Mouse (Mus musculus) lung, postnatal 0 days (tissue): ENCODE results near the gene Hist2h2aa2. TPM values are rescaled to one million over a fixed set of nuclear protein-coding genes. Genes with fewer than 3 reads are reported as not detected.

Experiments
- ATAC-seq: fragments of 200-750 bp; cut with Nextera tagmentation; 2 replicates; pipeline ENCODE4 v1.8.0; 2017; ENCODE audit warnings: moderate library complexity
- DNase-seq: peaks from one replicate; pipeline ENCODE4 v3.0.0-alpha.2; 2016; ENCODE audit warnings: low spot score
- H3K27ac ChIP-seq: fragments of 300-500 bp; sonication (generic); 2 replicates; pipeline ENCODE4 v1.5.1; 2014; ENCODE audit warnings: antibody characterized with exemption, mild to moderate bottlenecking, low read length, mixed read lengths
- H3K27me3 ChIP-seq: fragments of 300-500 bp; sonication (generic); replicated peaks from 2 replicates; pipeline ENCODE4 v1.6.1; 2014; ENCODE audit warnings: low read length, mixed read lengths; ENCODE audit not compliant: insufficient read depth
- H3K36me3 ChIP-seq: fragments of 300-500 bp; sonication (generic); 2 replicates; pipeline ENCODE4 v1.6.1; 2014; ENCODE audit warnings: low read length, mixed read lengths; ENCODE audit not compliant: insufficient read depth
- H3K4me1 ChIP-seq: fragments of 300-500 bp; sonication (generic); 2 replicates; pipeline ENCODE4 v1.6.1; 2014; ENCODE audit warnings: antibody characterized with exemption, low read depth, low read length, mixed read lengths; ENCODE audit not compliant: insufficient read depth
- H3K4me2 ChIP-seq: fragments of 300-500 bp; sonication (generic); replicated peaks from 2 replicates; pipeline ENCODE4 v1.6.1; 2014; ENCODE audit warnings: low read depth, mild to moderate bottlenecking, low read length, moderate library complexity, mixed read lengths
- H3K4me3 ChIP-seq: fragments of 300-500 bp; sonication (generic); 2 replicates; pipeline ENCODE4 v1.5.1; 2014; ENCODE audit warnings: low read depth, low read length
- H3K9ac ChIP-seq: fragments of 300-500 bp; sonication (generic); replicated peaks from 2 replicates; pipeline ENCODE4 v1.6.1; 2014; ENCODE audit warnings: low read depth, mild to moderate bottlenecking
- H3K9me3 ChIP-seq: fragments of 300-500 bp; sonication (generic); 2 replicates; pipeline ENCODE4 v1.6.1; 2016; ENCODE audit warnings: low read length, mixed read lengths
- CTCF ChIP-seq: IDR thresholded peaks from 2 replicates; pipeline ENCODE4 v1.5.1; 2016; ENCODE audit warnings: antibody characterized with exemption, mild to moderate bottlenecking
- EP300 ChIP-seq: IDR thresholded peaks from 2 replicates; pipeline ENCODE4 v1.6.1; 2016; ENCODE audit warnings: antibody characterized with exemption, mild to moderate bottlenecking, control low read depth
- WGBS: fragments of 180-500 bp; shearing (Covaris S2); extraction: QIAGEN DNeasy Blood & Tissue Kit; methylation state at CpG from one replicate; pipeline ENCODE4 v1.1.7; 2014; 5-methylcytosine and 5-hydroxymethylcytosine counted together
- polyA plus RNA-seq: library from polyadenylated mRNA; unstranded; fragments of >200 nt; fragmentation: Nextera tagmentation; extraction: Ambion mirVana; gene quantifications from 2 replicates; pipeline ENCODE4 v1.2.1, GENCODE M21; 2015

Gene Hist2h2aa2
- polyA plus RNA-seq, 1 experiment from 2014 or later, result 196 TPM

DNA sequence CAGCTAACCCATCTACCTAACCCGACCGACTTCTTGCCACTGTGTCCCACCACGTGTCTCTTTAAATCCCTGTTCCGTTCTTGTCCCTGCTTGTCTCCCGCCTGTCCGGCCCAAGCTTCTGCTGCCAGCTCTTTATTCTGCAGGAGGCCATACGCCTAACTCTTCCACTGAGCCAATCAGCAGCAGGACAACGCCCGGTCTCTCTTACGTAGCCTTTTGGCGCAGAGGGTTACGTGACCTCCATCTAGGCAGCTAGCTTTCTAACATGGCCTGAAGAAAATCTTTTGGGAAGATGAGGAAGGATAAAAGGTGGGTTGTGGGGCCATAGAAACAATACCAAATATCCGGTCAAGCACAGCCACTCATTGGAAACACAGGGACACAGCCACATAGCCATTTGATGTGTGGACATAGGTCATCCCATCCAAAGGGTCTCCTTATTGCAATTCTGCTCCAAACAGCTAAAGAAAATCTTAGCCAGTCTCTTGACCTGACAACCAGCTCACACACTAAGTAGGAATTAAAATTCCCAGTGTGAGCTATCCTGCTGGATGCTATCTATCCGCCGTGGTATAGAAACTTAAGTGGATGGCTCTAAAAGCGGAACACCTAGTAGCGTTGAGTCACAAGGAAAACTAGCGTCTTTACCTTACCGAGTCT lies 22.3 kb upstream of the Hist2h2aa2 start:
- DNase-seq, result peak; percentile 95
- no peaks in the 10 kb centered on the region for H3K36me3 ChIP-seq
- TF ChIP-seq EP300 (no peak), CTCF (0 out of 2 replicates have a peak, but pooled peaks have one; percentile 0)
- H3K9me3 ChIP-seq, result no peaks in the 10 kb centered on the region
- H3K4me3 ChIP-seq, result peak overlapping the region; percentile 56
- peak overlapping the region; percentile 62 for H3K4me2 ChIP-seq
- WGBS, result under 1% methylated on average over 19 of the region's 19 CpGs
- peak; percentile 85 for ATAC-seq
- H3K27me3 ChIP-seq, result peaks cover 10% of the 10 kb centered on the region; the same call in 1 of the 2 replicates
- H3K9ac ChIP-seq, result peak overlapping the region; percentile 62
- H3K4me1 ChIP-seq, result peaks cover 6% of the 10 kb centered on the region; the same call in 1 of the 2 replicates
- H3K27ac ChIP-seq, result peak overlapping the region; percentile 92

DNA sequence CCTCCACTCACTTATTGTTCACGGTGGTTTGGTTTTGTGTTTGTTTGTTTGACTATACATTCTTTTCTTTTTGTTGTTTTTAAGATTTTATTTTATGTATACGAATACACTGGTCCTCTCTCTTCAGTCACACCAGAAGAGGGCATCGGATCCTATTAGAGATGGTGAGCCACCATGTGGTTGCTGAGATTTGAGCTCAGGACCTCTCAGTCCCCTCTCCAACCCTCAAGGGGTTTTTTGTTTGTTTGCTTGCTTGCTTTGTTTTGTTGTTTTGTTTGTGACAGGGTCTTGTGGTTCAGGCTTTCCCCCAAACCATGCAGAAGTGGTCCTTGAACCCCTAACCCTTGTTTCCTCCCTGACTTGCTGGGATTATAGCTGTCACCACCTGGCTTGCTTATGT lies 21.5 kb upstream of the Hist2h2aa2 start:
- no peak for TF ChIP-seq EP300
- peak; percentile 42 for TF ChIP-seq CTCF
- WGBS, result 51% methylated on average over 3 of the region's 3 CpGs
- no peak for DNase-seq
- Histone ChIP-seq H3K4me1 (peaks cover 6% of the 10 kb centered on the region; the same call in 1 of the 2 replicates), H3K4me3 (peak overlapping the region; percentile 56; the same call in 1 of the 2 replicates), H3K4me2 (peak overlapping the region; percentile 62), H3K27me3 (peaks cover 10% of the 10 kb centered on the region; the same call in 1 of the 2 replicates), H3K9me3 (no peaks in the 10 kb centered on the region), H3K36me3 (no peaks in the 10 kb centered on the region), H3K9ac (no peak overlapping the region), H3K27ac (peak overlapping the region; percentile 92)
- ATAC-seq, result no peak

DNA sequence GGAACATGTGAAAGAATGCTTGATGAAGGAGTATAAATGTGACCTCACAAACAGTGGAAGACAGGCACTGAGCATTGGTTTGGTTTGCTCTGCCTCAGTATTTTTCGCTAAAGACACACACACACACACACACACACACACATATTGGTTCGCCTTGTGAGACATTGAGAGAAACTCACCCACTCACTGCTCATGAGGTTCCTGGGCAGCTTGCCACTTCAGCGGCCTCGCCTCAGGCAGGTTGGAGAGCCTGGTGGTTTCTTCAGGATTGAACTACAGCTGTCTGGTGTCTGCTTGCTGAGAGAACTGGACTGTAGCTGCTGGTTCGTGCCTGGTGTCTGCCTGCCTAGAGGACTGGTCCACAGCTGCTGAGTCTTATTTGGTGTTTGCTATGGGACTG lies 20.1 kb upstream of the Hist2h2aa2 start:
- Histone ChIP-seq H3K27me3 (peaks cover 10% of the 10 kb centered on the region; the same call in 1 of the 2 replicates), H3K9ac (no peak overlapping the region), H3K36me3 (no peaks in the 10 kb centered on the region), H3K4me3 (no peak overlapping the region), H3K4me1 (peaks cover 6% of the 10 kb centered on the region; the same call in 1 of the 2 replicates), H3K4me2 (no peak overlapping the region), H3K27ac (no peak overlapping the region), H3K9me3 (no peaks in the 10 kb centered on the region)
- ATAC-seq (no peak), DNase-seq (no peak)
- WGBS, result 85% methylated on average over 5 of the region's 5 CpGs
- TF ChIP-seq EP300 (no peak), CTCF (no peak)

DNA sequence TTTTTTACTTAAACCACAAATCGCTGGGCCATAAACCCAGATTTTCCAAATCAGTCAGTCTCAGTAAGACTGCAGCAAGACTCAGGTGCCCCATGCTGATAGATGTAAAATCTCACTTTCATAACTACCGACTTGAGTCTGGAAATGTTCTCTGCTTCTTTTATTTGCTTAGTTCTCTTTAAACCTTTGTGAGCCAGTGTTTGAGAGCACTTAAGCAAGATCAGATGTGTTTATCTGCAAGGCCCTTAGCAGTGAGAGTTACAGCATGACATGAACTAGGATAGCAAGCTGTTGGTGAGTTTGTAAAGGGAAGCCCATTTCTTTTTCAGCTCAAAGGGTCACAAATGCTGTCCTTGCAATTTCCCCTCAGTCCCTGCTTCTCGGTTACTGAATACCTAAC lies 17.1 kb upstream of the Hist2h2aa2 start:
- ATAC-seq (peak; percentile 46), DNase-seq (peak; percentile 74)
- no peak overlapping the region for H3K9ac ChIP-seq
- H3K27ac ChIP-seq, result no peak overlapping the region
- no peak overlapping the region for H3K4me3 ChIP-seq
- TF ChIP-seq EP300, result no peak
- no peak for TF ChIP-seq CTCF
- no peaks in the 10 kb centered on the region for H3K36me3 ChIP-seq
- peaks cover 5% of the 10 kb centered on the region; the same call in 1 of the 2 replicates for H3K4me1 ChIP-seq
- no peak overlapping the region for H3K4me2 ChIP-seq
- H3K27me3 ChIP-seq, result peaks cover 13% of the 10 kb centered on the region
- 58% methylated on average over 3 of the region's 3 CpGs for WGBS
- H3K9me3 ChIP-seq, result no peaks in the 10 kb centered on the region

DNA sequence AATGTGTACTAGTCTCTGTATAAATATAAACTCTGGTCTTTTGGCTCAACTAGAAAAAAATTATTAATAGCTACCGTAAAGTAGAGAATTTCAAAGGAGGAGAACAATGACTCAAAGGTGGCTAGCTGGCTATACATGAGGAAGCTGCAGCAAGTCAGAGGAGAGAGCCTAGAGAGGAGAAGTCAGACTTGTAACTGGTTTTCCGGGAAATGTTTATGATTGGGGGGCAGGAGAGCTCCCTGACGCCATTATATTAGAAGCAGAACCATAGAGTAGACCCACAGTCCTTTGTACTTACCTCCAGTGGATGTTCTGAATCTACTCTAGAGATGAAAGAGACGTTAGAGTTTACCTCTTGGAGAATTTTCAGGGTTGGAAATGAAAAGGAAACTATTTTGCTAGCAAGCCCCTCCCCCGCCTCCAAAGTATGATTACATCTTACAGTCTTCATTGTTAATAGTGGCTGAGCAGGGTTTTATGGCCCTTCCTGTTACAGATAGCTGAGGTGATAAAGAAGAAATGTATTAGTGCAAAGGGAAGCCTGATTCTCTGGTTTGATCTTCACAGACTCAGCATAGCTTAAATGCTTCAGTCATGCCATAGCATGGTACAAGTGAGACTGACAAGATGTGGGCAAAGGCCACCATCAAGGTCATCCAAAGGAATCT lies 16.0 kb upstream of the Hist2h2aa2 start:
- 44% methylated on average over 5 of the region's 5 CpGs for whole genome bisulfite sequencing
- H3K9ac ChIP-seq, result no peak overlapping the region
- no peak overlapping the region for H3K4me2 ChIP-seq

DNA sequence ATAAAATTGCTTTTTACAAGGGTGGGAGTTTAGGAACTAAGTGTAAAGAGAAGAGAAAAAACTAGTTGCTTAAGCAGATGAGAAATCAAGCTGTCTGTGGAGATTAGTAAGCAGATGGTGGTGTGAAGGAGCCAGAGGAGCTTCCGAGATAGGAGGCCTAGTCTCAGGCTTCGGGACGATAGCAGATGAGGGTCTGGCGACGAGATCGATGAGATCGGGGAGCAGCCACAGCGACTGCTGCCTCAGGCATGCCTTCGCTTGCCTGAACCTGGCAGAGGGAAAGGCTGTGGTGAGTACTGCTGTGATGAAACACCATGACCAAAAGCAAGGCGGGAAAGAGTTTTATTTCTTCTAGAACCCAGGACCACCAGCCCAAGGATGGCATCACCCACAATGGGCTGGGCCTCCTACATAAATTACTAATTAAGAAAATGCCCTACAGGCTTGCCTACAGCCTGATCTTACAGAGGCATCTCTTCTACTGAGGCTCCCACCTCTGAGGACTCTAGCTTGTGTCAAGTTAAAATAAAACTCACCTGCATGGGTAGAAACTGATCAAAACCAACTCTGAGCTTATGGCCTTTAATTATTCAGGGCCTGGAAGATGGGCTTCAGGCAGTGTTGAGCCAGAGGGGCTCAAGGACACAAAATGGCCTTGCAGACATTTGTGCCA lies 14.7 kb upstream of the Hist2h2aa2 start:
- ATAC-seq, result no peak
- no peak overlapping the region for H3K9ac ChIP-seq
- no peaks in the 10 kb centered on the region for H3K36me3 ChIP-seq
- DNase-seq, result no peak
- 54% methylated on average over 10 of the region's 10 CpGs for WGBS
- no peaks in the 10 kb centered on the region for H3K9me3 ChIP-seq
- TF ChIP-seq CTCF, result no peak
- no peak for TF ChIP-seq EP300
- no peak overlapping the region for H3K27ac ChIP-seq
- no peak overlapping the region for H3K4me3 ChIP-seq
- no peaks in the 10 kb centered on the region for H3K4me1 ChIP-seq
- no peak overlapping the region for H3K4me2 ChIP-seq
- H3K27me3 ChIP-seq, result peaks cover 13% of the 10 kb centered on the region

More for the DNA sequence above, 16.0 kb upstream of the Hist2h2aa2 start:
- no peak overlapping the region for H3K4me3 ChIP-seq
- no peaks in the 10 kb centered on the region for H3K4me1 ChIP-seq
- peak; percentile 32; the same call in 1 of the 2 replicates for ATAC-seq
- peak; percentile 39 for TF ChIP-seq EP300
- no peak for TF ChIP-seq CTCF
- DNase-seq, result no peak
- no peaks in the 10 kb centered on the region for H3K36me3 ChIP-seq
- no peak overlapping the region for H3K27ac ChIP-seq
- H3K27me3 ChIP-seq, result peaks cover 13% of the 10 kb centered on the region
- H3K9me3 ChIP-seq, result no peaks in the 10 kb centered on the region
